Mouse (Mus musculus): ENCODE results near the gene Hpd. TPM values are rescaled to one million over a fixed set of nuclear protein-coding genes. Genes with fewer than 3 reads are reported as not detected.

The Hpd gene
- polyA plus RNA-seq, 1 experiment: not detected

DNA sequence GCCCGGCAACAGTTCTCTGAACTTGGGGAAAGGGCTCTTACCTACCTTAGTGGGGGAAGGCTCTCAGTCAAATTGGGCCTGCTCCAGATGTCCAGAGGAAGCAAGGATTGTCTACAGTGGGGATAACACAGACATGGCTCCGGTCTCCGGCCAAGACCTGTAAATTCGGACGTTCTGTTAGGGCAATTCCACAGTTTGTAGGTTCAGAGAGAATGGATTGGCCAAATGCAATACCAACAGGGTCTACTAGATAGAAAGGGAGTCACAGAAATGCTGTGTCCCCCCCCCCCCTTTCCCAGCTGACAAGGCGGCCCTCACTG lies 44.7 kb downstream of the Hpd start:
- no peak for DNase-seq (ENCODE audit: low read depth)
- TF ChIP-seq POLR2A (IDR thresholded peaks at IDR 0.05; ENCODE audit: borderline replicate concordance, extremely low read depth, insufficient read depth, insufficient read length, poor library complexity, severe bottlenecking): no peak
- TF ChIP-seq CTCF (IDR thresholded peaks at IDR 0.05; ENCODE audit: borderline replicate concordance, extremely low read depth, insufficient read depth, insufficient read length): no peak

DNA sequence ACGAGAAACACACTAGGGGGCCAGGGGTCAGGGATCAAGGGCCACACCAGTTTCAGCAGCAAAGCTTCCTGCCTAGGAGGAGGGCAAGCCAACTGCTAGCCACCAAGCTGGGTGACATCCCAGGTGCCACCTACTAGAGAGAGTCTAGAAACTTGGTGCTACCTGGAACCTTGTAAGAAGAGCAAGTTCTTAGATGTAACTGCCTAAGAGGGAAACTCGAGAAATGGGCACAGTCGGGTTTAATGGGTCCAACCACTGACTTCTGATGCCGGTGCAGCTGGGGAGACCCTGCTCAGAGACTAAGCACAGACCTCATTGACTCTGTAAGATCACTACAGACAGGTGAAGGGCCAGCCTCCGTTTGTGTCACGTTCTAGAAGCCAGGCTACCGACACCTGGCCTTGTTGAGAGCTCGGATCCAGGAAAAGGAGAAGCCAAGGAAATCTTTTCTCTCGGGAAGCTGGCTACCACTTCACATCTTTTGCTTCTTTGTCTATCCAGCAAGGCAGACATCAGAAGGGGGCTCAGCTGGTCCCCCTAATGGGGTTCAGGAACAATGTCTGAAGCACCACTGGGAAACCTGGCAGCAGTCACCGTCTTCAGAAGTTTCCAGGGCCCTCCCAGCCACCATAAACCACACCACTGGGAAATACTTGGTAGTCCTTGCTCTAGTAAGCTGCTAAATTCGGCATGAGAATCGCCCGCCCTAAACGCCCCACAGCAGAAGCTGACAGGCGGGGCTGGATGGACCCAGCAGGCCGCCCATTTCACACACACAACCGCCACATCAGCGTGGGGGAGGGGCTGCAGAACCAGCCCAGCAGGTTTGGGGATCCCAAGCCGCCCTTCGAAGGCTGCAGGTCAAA lies 45.2 kb downstream of the Hpd start:
- TF ChIP-seq CTCF (IDR thresholded peaks at IDR 0.05; ENCODE audit: borderline replicate concordance, extremely low read depth, insufficient read depth, insufficient read length): no peak
- no peak for TF ChIP-seq POLR2A (IDR thresholded peaks at IDR 0.05; ENCODE audit: borderline replicate concordance, extremely low read depth, insufficient read depth, insufficient read length, poor library complexity, severe bottlenecking)
- peak; percentile 87 for DNase-seq (ENCODE audit: low read depth)

DNA sequence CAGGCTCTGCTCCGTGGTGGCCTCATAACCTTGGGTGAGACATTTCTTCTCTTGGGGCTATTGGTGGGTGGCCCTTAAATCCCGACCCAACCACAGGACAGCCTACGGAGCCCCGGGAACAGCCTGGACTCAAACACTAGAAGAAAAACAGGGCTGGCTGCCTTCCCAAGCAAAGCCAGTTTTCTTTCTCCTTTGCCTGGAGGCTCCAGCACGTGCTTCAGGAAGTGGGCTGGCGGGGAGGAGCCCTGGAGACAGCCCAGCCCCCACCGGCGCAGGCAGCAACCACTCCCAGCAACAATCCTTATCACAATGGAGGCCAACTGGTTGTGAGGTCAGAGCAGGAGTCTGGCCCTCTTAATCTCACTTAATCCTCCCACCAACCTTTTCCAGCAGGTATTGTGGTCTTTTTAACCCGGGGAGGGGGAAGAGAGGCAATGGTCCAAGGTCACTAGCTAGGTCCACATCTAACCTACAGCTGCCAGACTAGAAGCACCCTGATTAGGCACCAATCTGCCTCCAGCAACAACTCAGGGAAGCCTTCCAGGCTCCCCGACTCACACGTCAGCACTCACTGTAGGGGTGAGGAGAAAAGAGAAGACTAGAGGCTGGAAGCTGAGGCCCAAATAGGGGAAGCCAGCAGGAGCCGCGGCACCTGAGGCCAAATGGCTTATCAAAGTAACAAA lies 46.0 kb downstream of the Hpd start:
- DNase-seq (ENCODE audit: low read depth): peak; percentile 96

DNA sequence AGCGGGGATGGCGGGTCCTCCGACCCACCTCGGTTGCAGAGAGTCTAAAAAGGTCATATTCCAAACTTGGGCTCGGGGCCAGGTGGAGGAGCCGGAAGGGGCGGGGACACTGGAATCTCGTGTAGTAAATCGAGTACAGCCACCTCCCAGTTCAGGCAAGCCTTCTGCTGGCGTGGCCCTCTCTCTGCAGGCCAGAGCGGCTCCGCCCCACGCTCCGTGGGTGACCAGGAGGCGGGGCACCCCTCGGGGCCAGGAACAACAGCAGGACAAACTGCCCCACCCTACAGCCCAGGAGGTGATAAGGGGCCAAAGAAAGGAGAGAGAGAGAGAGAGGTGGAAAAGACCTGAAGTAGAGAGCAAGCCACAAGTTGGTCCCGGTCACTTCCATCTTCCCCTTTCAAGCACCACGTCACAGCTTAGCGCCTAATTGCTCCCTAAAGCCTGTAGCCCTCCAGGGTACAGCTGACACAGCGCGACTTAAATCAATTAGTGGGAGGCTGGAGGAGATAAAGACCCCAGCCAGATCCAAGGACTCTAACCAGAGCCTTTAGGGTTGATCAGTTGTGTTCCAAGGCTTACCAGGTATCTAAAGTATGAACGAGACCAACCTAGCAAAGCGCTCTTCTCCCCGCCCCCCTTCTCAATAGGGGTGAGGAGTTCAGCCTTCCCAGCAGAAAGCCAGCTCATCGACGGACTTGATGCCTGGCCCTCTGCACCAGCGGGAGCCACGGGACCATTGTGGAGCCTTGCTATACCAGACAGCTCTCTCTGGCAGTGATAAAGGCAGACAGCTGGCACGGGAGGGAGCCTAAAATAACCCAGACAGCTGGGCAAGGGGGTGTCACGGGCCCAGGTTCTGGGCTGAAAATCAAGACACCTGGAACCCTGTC lies 46.8 kb downstream of the Hpd start:
- peak; percentile 84 for DNase-seq (ENCODE audit: low read depth)
- TF ChIP-seq POLR2A (IDR thresholded peaks at IDR 0.05; ENCODE audit: borderline replicate concordance, extremely low read depth, insufficient read depth, insufficient read length, poor library complexity, severe bottlenecking) (no peak), CTCF (IDR thresholded peaks at IDR 0.05; ENCODE audit: borderline replicate concordance, extremely low read depth, insufficient read depth, insufficient read length) (no peak)

More for the DNA sequence above, 46.0 kb downstream of the Hpd start:
- TF ChIP-seq CTCF (IDR thresholded peaks at IDR 0.05; ENCODE audit: borderline replicate concordance, extremely low read depth, insufficient read depth, insufficient read length): no peak
- TF ChIP-seq POLR2A (IDR thresholded peaks at IDR 0.05; ENCODE audit: borderline replicate concordance, extremely low read depth, insufficient read depth, insufficient read length, poor library complexity, severe bottlenecking): no peak

DNA sequence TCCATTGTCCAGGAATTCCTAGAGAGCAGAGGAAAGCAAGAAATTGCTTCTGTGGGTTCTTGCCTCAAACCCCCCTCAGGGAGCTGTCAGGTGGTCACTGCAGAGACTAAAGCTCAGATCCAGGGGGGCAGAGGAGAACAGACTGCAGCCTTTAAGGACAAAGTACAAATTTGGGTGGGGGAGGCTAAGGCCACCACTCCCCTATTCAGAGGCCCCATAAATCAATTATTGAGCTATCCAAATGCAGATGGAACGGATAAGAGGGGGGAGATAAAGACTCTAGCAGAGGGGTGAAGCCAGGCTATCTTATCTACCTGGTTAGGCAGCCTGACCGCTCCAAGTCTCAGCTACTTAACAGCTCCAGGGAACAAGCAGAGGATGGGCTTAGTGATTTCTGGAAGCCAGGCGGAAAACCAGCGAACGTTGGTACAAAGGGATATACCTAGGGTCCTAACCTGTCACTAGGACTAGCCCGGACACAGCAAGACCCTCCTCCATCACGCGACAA lies 47.6 kb downstream of the Hpd start:
- no peak for DNase-seq (ENCODE audit: low read depth)
- no peak for TF ChIP-seq CTCF (IDR thresholded peaks at IDR 0.05; ENCODE audit: borderline replicate concordance, extremely low read depth, insufficient read depth, insufficient read length)
- TF ChIP-seq POLR2A (IDR thresholded peaks at IDR 0.05; ENCODE audit: borderline replicate concordance, extremely low read depth, insufficient read depth, insufficient read length, poor library complexity, severe bottlenecking): no peak

DNA sequence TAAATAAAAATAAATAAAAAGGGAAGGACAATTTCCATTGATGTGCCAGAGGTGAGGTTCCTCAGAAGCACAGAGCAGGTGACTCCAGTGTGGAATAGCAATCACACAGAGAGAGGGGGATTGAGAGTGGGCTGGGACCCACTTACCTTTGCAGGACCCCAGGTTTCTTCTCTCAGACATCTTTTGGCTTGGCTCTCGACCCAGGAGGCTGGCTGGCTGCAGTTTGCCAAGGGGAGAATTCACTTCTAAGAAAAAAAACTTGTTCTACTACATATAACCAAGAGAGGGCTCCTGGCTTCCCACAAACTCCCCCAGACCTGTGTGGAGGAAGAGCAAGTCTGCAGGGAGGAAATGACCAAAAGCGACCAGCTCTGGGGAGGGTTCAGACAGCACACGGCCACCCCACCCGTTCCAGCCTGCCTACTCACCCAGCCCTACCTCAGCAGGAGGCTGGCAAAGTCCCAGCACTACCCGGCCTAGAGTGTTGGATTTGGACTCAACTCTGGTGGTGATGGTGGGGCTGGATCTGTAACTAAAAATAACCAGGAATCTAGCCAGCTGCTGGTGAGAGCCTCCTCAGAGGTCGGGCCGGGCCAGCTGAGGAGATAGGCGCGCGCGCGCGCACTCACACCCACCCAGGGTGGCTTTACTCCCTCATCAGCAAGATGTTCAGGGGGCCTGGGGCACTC lies 48.2 kb downstream of the Hpd start:
- TF ChIP-seq POLR2A (IDR thresholded peaks at IDR 0.05; ENCODE audit: borderline replicate concordance, extremely low read depth, insufficient read depth, insufficient read length, poor library complexity, severe bottlenecking) (no peak), CTCF (IDR thresholded peaks at IDR 0.05; ENCODE audit: borderline replicate concordance, extremely low read depth, insufficient read depth, insufficient read length) (peak; percentile 1; the same call in 1 of the 2 replicates)
- DNase-seq (ENCODE audit: low read depth): peak; percentile 48

DNA sequence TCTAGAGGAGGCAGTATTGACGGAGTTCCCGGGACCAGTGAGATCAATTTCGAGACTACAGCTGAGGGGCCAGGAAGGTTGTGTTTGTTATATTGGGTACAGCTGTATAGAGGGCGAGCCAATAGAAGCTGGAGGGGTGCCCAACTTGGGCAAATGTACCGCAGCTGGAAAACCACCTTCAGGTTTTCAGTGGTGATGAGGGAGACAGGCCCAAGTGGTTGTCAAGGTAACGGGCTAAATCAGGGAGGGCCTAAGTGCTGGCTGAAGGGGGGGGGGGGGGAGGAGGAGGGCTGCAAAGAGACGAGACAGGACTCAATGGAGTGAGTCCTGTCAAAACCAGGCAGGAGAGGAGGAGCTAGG lies 48.8 kb downstream of the Hpd start:
- DNase-seq (ENCODE audit: low read depth): peak; percentile 76
- TF ChIP-seq POLR2A (IDR thresholded peaks at IDR 0.05; ENCODE audit: borderline replicate concordance, extremely low read depth, insufficient read depth, insufficient read length, poor library complexity, severe bottlenecking) (no peak), CTCF (IDR thresholded peaks at IDR 0.05; ENCODE audit: borderline replicate concordance, extremely low read depth, insufficient read depth, insufficient read length) (no peak)

DNA sequence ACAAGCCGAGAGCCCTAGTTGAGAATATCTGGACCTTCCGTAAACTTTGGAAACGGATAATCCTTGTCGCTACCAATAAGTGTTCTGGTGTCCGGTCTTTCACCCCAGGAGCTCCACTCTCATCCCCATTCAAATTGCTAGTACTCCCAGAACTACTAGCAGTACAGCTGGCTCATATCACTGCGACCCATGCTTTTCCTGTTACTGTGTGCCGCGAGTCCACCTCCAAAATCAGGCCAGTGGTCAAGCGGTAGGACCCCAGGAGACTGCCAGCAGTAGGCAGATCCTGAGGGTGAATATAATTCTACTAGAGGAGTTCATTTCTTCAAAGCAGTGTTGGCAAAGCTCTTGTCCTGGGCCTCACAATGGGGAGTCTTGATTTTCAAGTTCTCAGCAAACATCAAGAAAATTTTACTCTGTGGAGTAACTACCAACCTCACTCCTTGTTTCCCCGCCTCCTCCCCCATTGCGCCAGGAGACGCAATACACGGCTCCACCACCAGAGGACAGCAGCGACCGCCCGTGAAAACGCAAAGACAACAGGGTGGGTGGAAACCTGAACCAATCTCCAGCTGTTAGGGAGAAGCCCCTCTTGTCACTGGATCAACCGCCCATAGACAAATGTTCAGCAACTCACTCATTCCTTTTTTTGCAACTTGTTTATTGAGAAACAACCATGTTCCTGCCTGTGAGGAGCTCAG lies 49.3 kb downstream of the Hpd start:
- peak; percentile 91 for DNase-seq (ENCODE audit: low read depth)
- TF ChIP-seq CTCF (IDR thresholded peaks at IDR 0.05; ENCODE audit: borderline replicate concordance, extremely low read depth, insufficient read depth, insufficient read length) (peak; percentile 99), POLR2A (IDR thresholded peaks at IDR 0.05; ENCODE audit: borderline replicate concordance, extremely low read depth, insufficient read depth, insufficient read length, poor library complexity, severe bottlenecking) (no peak)

DNA sequence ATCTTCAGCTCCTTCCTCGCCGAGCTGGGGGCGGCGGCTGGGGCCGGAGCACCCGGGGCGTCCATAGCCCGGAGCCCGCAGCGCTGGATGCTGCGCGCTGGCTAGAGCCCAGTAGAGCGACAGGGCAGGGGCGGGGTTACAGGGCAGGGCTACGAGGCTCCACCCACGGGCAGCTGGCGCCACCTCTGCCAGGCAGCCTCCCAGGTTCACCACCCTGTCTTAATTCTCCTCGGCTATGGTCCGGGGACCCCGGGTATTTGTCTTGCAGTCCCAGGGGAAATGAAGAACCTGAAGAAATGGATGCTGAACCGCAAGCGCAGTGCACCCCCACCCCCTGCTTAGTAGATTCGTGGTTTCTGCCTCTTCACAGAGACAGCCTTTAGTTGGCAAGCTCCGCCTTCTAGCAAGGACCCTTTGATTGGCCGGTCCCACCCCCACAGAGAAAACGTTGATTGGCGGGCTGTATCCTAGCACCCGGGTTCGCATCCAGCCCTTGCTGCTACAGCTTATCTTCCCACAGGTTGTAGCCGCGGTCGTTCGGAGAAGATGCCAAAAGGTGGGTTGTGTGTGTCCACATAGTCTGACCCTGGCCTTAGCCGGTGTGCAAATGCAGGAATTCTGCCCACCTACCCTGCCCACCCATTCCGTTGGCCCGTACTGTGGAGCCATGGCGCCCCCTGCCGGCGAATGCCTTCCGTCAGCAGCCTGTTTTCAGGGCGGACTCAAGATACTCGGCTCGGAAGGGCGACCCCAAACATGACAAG lies 50.0 kb downstream of the Hpd start, which contains the start of gene Rhof:
Rhof (minus strand) TSS at position 385 of the 764 bp plus-strand sequence.
- TF ChIP-seq POLR2A (IDR thresholded peaks at IDR 0.05; ENCODE audit: borderline replicate concordance, extremely low read depth, insufficient read depth, insufficient read length, poor library complexity, severe bottlenecking) (no peak), CTCF (IDR thresholded peaks at IDR 0.05; ENCODE audit: borderline replicate concordance, extremely low read depth, insufficient read depth, insufficient read length) (peak; percentile 81)
- peak; percentile 87 for DNase-seq (ENCODE audit: low read depth)
